Mouse (Mus musculus): Measurements from ENCODE around the gene Dcbld1. TPM values are rescaled to one million over a fixed set of nuclear protein-coding genes. Genes with fewer than 3 reads are reported as not detected.

The Dcbld1 gene
- total RNA-seq (2021) = 1 to 10 TPM; 3.9 to 5.9 TPM
- long read RNA-seq, experiment 1, partial matches to known transcripts = 0 of 4 reads
- long read RNA-seq, experiment 1, other reads (novel, unspliced or antisense) = 1 of 4 reads
- long read RNA-seq, experiment 2, partial matches to known transcripts = 0 of 5 reads
- long read RNA-seq, experiment 2, other reads (novel, unspliced or antisense) = 3 of 5 reads

- DNase-seq = peak; percentile 54 to 82
Observed at GRCm38 (mm10) chr10:52233301-52233968, at the start of gene Dcbld1. Dcbld1 (plus strand) TSS chr10:52233619.

- no peak for DNase-seq
Observed at GRCm38 (mm10) chr10:52185900-52186299, 47.5 kb upstream of the Dcbld1 start.

- DNase-seq = no peak
Observed at GRCm38 (mm10) chr10:52194957-52195852, 38.2 kb upstream of the Dcbld1 start, which contains the start of gene Ros1. Ros1 (minus strand) TSS chr10:52195244.

GRCm38 (mm10) chr10:52204006-52204405, 29.4 kb upstream of the Dcbld1 start:
- no peak for DNase-seq

- DNase-seq = no peak
Observed at GRCm38 (mm10) chr10:52215267-52215818, 18.1 kb upstream of the Dcbld1 start.

GRCm38 (mm10) chr10:52216797-52217563, 16.4 kb upstream of the Dcbld1 start:
- DNase-seq = peak; percentile 54 to 74

- DNase-seq = no peak
Observed at GRCm38 (mm10) chr10:52217564-52217934, 15.9 kb upstream of the Dcbld1 start.

- DNase-seq = no peak
Observed at GRCm38 (mm10) chr10:52219600-52219999, 13.8 kb upstream of the Dcbld1 start.

GRCm38 (mm10) chr10:52232196-52233176, 933 bp upstream of the Dcbld1 start:
- peak; percentile 46 to 61 for DNase-seq

- DNase-seq = peak; percentile 31 to 63
Observed at GRCm38 (mm10) chr10:52233969-52234653, 692 bp downstream of the Dcbld1 start.

- DNase-seq = peak in 1 of 2 experiments; percentile 18
Observed at GRCm38 (mm10) chr10:52234654-52234981, 1.2 kb downstream of the Dcbld1 start.

GRCm38 (mm10) chr10:52235461-52235860, 2.0 kb downstream of the Dcbld1 start:
- no peak for DNase-seq

GRCm38 (mm10) chr10:52242015-52242414, 8.6 kb downstream of the Dcbld1 start:
- no peak for DNase-seq

GRCm38 (mm10) chr10:52242680-52243323, 9.4 kb downstream of the Dcbld1 start:
- no peak for DNase-seq

GRCm38 (mm10) chr10:52246207-52246606, 12.8 kb downstream of the Dcbld1 start:
- no peak for DNase-seq

GRCm38 (mm10) chr10:52252240-52252639, 18.8 kb downstream of the Dcbld1 start:
- DNase-seq = peak; percentile 13 to 46

GRCm38 (mm10) chr10:52253426-52253825, 20.0 kb downstream of the Dcbld1 start:
- DNase-seq = no peak

GRCm38 (mm10) chr10:52257768-52258167, 24.3 kb downstream of the Dcbld1 start:
- DNase-seq = no peak

GRCm38 (mm10) chr10:52258180-52258948, 24.9 kb downstream of the Dcbld1 start:
- DNase-seq = no peak

Measured in heart, adult 18-20 months (tissue).